Mouse (Mus musculus) Patski (cell line): Measurements from ENCODE around the gene Wnt8b. TPM values are rescaled to one million over a fixed set of nuclear protein-coding genes. Genes with fewer than 3 reads are reported as not detected.
A peak's percentile ranks its signal among the peaks of the same experiment; 100 is the strongest.

Experiments used
- ATAC-seq: fragments of 100-300 bp; one replicate; pipeline ENCODE4 v1.8.0; 2021
- CTCF ChIA-PET: fragments of 350-600 bp; sonication (Branson Sonifier 250); formaldehyde crosslinking; loops from one replicate; lab custom pipeline; 2022; ENCODE audit warnings: inconsistent platforms; lab: Charles Lee
- POLR2A ChIA-PET: fragments of 350-600 bp; sonication (Branson Sonifier 250); formaldehyde crosslinking; loops from one replicate; lab custom pipeline; 2022; ENCODE audit warnings: antibody characterized with exemption, inconsistent platforms; lab: Charles Lee
- DNase-seq: peaks from one replicate; pipeline ENCODE4 v3.0.0-alpha.2; 2011; ENCODE audit warnings: low read depth, low spot score
- H3K27me3 ChIP-seq: fragments of 371-371 bp; one replicate; pipeline ENCODE4 v1.5.1; 2021
- CTCF ChIP-seq: fragments of 100-300 bp; IDR thresholded peaks from one replicate; pipeline ENCODE4 v1.5.1; 2021
- in situ Hi-C: fragments of 300-500 bp; cut with MboI; formaldehyde crosslinking; loops from 3 replicates; pipeline ENCODE4 v1.11.1; 2018; ENCODE audit warnings: low pct_unique_long_range_greater_than_20kb, mixed read lengths
- polyA plus RNA-seq: library from polyadenylated mRNA; unstranded; gene quantifications from one replicate; pipeline ENCODE4 v1.2.3, GENCODE M21; 2021

The Wnt8b gene
- polyA plus RNA-seq, 1 experiment from 2014 or later = 0.15 TPM

GRCm38 (mm10) chr19:44474158-44474557 lies 19.1 kb upstream of the Wnt8b start:
- POLR2A ChIA-PET = no interaction called here
- TF ChIP-seq CTCF = peak; percentile 100
- DNase-seq (no peak), ATAC-seq (peak; percentile 44)
- CTCF ChIA-PET = interaction anchor here (0.6 to 4.8 kb wide), 13 partner anchors 8 to 109 kb away, joined by 3 to 58 read pairs (median 4); no protein-coding TSS in a partner anchor
- peaks cover 12% of the 10 kb centered on the region for H3K27me3 ChIP-seq
- in situ Hi-C loops = no loop called here

GRCm38 (mm10) chr19:44475268-44475667 lies 18.0 kb upstream of the Wnt8b start:
- DNase-seq = no peak
- in situ Hi-C loops = loop anchor here (5.0 kb wide), 1 partner anchor 67 kb away; no protein-coding TSS in a partner anchor
- CTCF ChIA-PET = interaction anchor here (0.7 to 4.8 kb wide), 10 partner anchors 8 to 111 kb away, joined by 3 to 58 read pairs (median 6); no protein-coding TSS in a partner anchor
- H3K27me3 ChIP-seq = peaks cover 21% of the 10 kb centered on the region
- ATAC-seq = no peak
- POLR2A ChIA-PET = no interaction called here
- TF ChIP-seq CTCF = no peak

- ATAC-seq = no peak
- ChIA-PET CTCF (interaction anchor here (0.9 to 4.8 kb wide), 14 partner anchors 9 to 113 kb away, joined by 3 to 58 read pairs (median 4); partner anchors contain the start of gene Sec31b), POLR2A (no interaction called here)
- in situ Hi-C loops = loop anchor here (5.0 kb wide), 1 partner anchor 66 kb away; no protein-coding TSS in a partner anchor
- no peak for DNase-seq
- TF ChIP-seq CTCF = peak; percentile 61
- peaks cover 21% of the 10 kb centered on the region for H3K27me3 ChIP-seq
Observed at GRCm38 (mm10) chr19:44476541-44476940, 16.7 kb upstream of the Wnt8b start.

GRCm38 (mm10) chr19:44487266-44487665 lies 6.0 kb upstream of the Wnt8b start:
- ATAC-seq (peak; percentile 35), DNase-seq (no peak)
- ChIA-PET CTCF (interaction anchor here (0.7 to 2.6 kb wide), 7 partner anchors 9 to 76 kb away, joined by 3 to 19 read pairs (median 4); partner anchors contain the start of gene Hif1an), POLR2A (no interaction called here)
- in situ Hi-C loops = no loop called here
- peak; percentile 72 for TF ChIP-seq CTCF
- H3K27me3 ChIP-seq = peaks cover 31% of the 10 kb centered on the region

GRCm38 (mm10) chr19:44496511-44496910 lies 3.2 kb downstream of the Wnt8b start:
- DNase-seq = no peak
- H3K27me3 ChIP-seq = peaks cover 46% of the 10 kb centered on the region
- ATAC-seq = no peak
- in situ Hi-C loops = no loop called here
- ChIA-PET CTCF (interaction anchor here (1.0 to 1.5 kb wide), 3 partner anchors 10 to 21 kb away, joined by 3 to 7 read pairs (median 3); no protein-coding TSS in a partner anchor), POLR2A (no interaction called here)
- no peak for TF ChIP-seq CTCF

GRCm38 (mm10) chr19:44496941-44497340 lies 3.7 kb downstream of the Wnt8b start:
- in situ Hi-C loops = no loop called here
- H3K27me3 ChIP-seq = peaks cover 46% of the 10 kb centered on the region
- DNase-seq (no peak), ATAC-seq (no peak)
- CTCF ChIA-PET = interaction anchor here (1.0 to 1.3 kb wide), 2 partner anchors 13 to 22 kb away, joined by 3 read pairs; no protein-coding TSS in a partner anchor
- no peak for TF ChIP-seq CTCF
- POLR2A ChIA-PET = no interaction called here

- no peak for ATAC-seq
- DNase-seq = no peak
- POLR2A ChIA-PET = interaction anchor here (1.2 kb wide), 1 partner anchor 10 kb away, joined by 4 read pairs; no protein-coding TSS in a partner anchor
- CTCF ChIA-PET = interaction anchor here (1.0 to 2.0 kb wide), 3 partner anchors 11 to 18 kb away, joined by 3 to 6 read pairs (median 4); no protein-coding TSS in a partner anchor
- TF ChIP-seq CTCF = no peak
- in situ Hi-C loops = no loop called here
- peaks cover 38% of the 10 kb centered on the region for H3K27me3 ChIP-seq
Observed at GRCm38 (mm10) chr19:44498936-44499335, 5.7 kb downstream of the Wnt8b start.

- in situ Hi-C loops = no loop called here
- peaks cover 25% of the 10 kb centered on the region for H3K27me3 ChIP-seq
- ATAC-seq (no peak), DNase-seq (no peak)
- CTCF ChIA-PET = interaction anchor here (0.7 to 2.2 kb wide), 8 partner anchors 12 to 339 kb away, joined by 3 to 7 read pairs (median 4); no protein-coding TSS in a partner anchor
- POLR2A ChIA-PET = interaction anchor here (0.7 to 0.8 kb wide), 3 partner anchors 12 to 898 kb away, joined by 5 to 9 read pairs (median 6); no protein-coding TSS in a partner anchor
- no peak for TF ChIP-seq CTCF
Observed at GRCm38 (mm10) chr19:44500240-44500639, 7.0 kb downstream of the Wnt8b start.

GRCm38 (mm10) chr19:44501925-44502324 lies 8.7 kb downstream of the Wnt8b start:
- peaks cover 12% of the 10 kb centered on the region for H3K27me3 ChIP-seq
- TF ChIP-seq CTCF = no peak
- ChIA-PET CTCF (interaction anchor here (2.2 kb wide), 1 partner anchor 11 kb away, joined by 7 read pairs; no protein-coding TSS in a partner anchor), POLR2A (no interaction called here)
- no peak for DNase-seq
- no peak for ATAC-seq
- in situ Hi-C loops = no loop called here

- ChIA-PET CTCF (no interaction called here), POLR2A (no interaction called here)
- ATAC-seq (no peak), DNase-seq (no peak)
- in situ Hi-C loops = no loop called here
- peaks cover 5% of the 10 kb centered on the region for H3K27me3 ChIP-seq
- TF ChIP-seq CTCF = no peak
Observed at GRCm38 (mm10) chr19:44502741-44503140, 9.5 kb downstream of the Wnt8b start.
